Mouse (Mus musculus) myocyte (in vitro differentiated cells): ENCODE results near the gene Dnajb11.

ENCODE experiments used
- CEBPB ChIP-seq: IDR thresholded peaks from 2 replicates; pipeline ENCODE4 v1.6.1; 2011; ENCODE audit warnings: mild to moderate bottlenecking, moderate library complexity; ENCODE audit not compliant: poor library complexity, insufficient read depth, severe bottlenecking
- E2F4 ChIP-seq: IDR thresholded peaks from one replicate; pipeline ENCODE4 v1.6.1; 2011; ENCODE audit warnings: mild to moderate bottlenecking, control low read depth, moderate library complexity; ENCODE audit not compliant: insufficient read depth
- MAX ChIP-seq: IDR thresholded peaks from one replicate; pipeline ENCODE4 v1.6.1; 2011; ENCODE audit warnings: low read depth, mild to moderate bottlenecking, control low read depth
- POLR2A ChIP-seq: IDR thresholded peaks from one replicate; pipeline ENCODE4 v1.6.1; 2011; ENCODE audit warnings: low read depth, mild to moderate bottlenecking, control low read depth, moderate library complexity; ENCODE audit not compliant: insufficient read length
- POLR2AphosphoS2 ChIP-seq: IDR thresholded peaks from one replicate; pipeline ENCODE4 v1.6.1; 2011; ENCODE audit warnings: low read depth, control low read depth; ENCODE audit not compliant: insufficient read length
- REST ChIP-seq: IDR thresholded peaks from one replicate; pipeline ENCODE4 v1.6.1; 2011; ENCODE audit warnings: mild to moderate bottlenecking, control low read depth, moderate library complexity; ENCODE audit not compliant: insufficient read depth, insufficient read length
- SRF ChIP-seq: IDR thresholded peaks from one replicate; pipeline ENCODE4 v1.6.1; 2011; ENCODE audit warnings: low read depth; ENCODE audit not compliant: control insufficient read depth, insufficient read length
- TCF12 ChIP-seq: IDR thresholded peaks from one replicate; pipeline ENCODE4 v1.6.1; 2011; ENCODE audit warnings: mild to moderate bottlenecking, control low read depth; ENCODE audit not compliant: poor library complexity, insufficient read depth, severe bottlenecking
- USF1 ChIP-seq: IDR thresholded peaks from one replicate; pipeline ENCODE4 v1.6.1; 2011; ENCODE audit warnings: low read depth, mild to moderate bottlenecking, control low read depth, moderate library complexity

- no peak for TF ChIP-seq USF1
- TF ChIP-seq POLR2A, result no peak
- no peak for TF ChIP-seq POLR2AphosphoS2
- no peak for TF ChIP-seq CEBPB
- TF ChIP-seq E2F4, result no peak
- TF ChIP-seq TCF12, result no peak
- TF ChIP-seq REST, result no peak
- TF ChIP-seq SRF, result no peak
- TF ChIP-seq MAX, result no peak
These were observed 23.3 kb downstream of the Dnajb11 start for GRCm38 (mm10) chr16:22880900-22881299.
